Mouse (Mus musculus) spleen, adult 2 months (tissue): ENCODE measurements around the gene Dlgap4.

Source experiments
- CTCF ChIP-seq: fragments of 200-500 bp; IDR thresholded peaks from 2 replicates; pipeline ENCODE4 v1.5.1; 2011; ENCODE audit warnings: mild to moderate bottlenecking, inconsistent platforms; ENCODE audit not compliant: insufficient read depth, insufficient read length, insufficient replicate concordance; ENCODE audit errors: extremely low read depth
- POLR2A ChIP-seq: fragments of 200-500 bp; IDR thresholded peaks from 2 replicates; pipeline ENCODE4 v1.6.1; 2011; ENCODE audit warnings: low read depth, low read length, inconsistent platforms

- TF ChIP-seq POLR2A (no peak), CTCF (no peak)
Measured at GRCm38 (mm10) chr2:156780129-156780528, 166.6 kb downstream of the Dlgap4 start.
